ENCODE assay signal across 8 mouse cellular contexts in genomic region chr7:28953476-28954376, GRCm38 (mm10). TPM values are rescaled to one million over a fixed set of nuclear protein-coding genes. Genes with fewer than 3 reads are reported as not detected.
DNase-seq lines count a peak whose midpoint lies in the region; ATAC-seq and TF ChIP-seq lines count a peak whose summit lies in the region.

No protein-coding gene starts in this region.

- TF ChIP-seq EP300 in liver, embryonic 14.5 days (IDR thresholded peaks at IDR 0.05; ENCODE audit: low read depth) = peak; percentile 83

- H3K9ac ChIP-seq in forebrain, embryonic 11.5 days (ENCODE audit: low read length) = no peak overlapping the region
- H3K9ac ChIP-seq in liver, embryonic 14.5 days (replicated peaks) = peak overlapping the region; percentile 42

- H3K36me3 ChIP-seq in megakaryocyte, embryonic 14.5 days (replicated peaks; ENCODE audit: low read length) = peaks cover 72% of the 10 kb centered on the region
- H3K36me3 ChIP-seq in forebrain, embryonic 11.5 days (ENCODE audit: control insufficient read depth, insufficient read depth, low read length) = no peaks in the 10 kb centered on the region
- peaks cover 21% of the 10 kb centered on the region for H3K36me3 ChIP-seq in liver, embryonic 14.5 days (replicated peaks; ENCODE audit: control insufficient read depth, insufficient read depth, low read depth)

- TF ChIP-seq CTCF in liver, embryonic 14.5 days (IDR thresholded peaks at IDR 0.05; ENCODE audit: low read depth) = no peak

- peaks cover 100% of the 10 kb centered on the region for H3K4me1 ChIP-seq in megakaryocyte, embryonic 14.5 days
- H3K4me1 ChIP-seq in forebrain, embryonic 11.5 days (replicated peaks; ENCODE audit: control insufficient read depth, insufficient read depth, low read length) = peaks cover 17% of the 10 kb centered on the region
- peaks cover 52 to 70% of the 10 kb centered on the region in 2 experiments for H3K4me1 ChIP-seq in liver, embryonic 14.5 days (replicated peaks; ENCODE audit: control insufficient read depth in 2 of 2, insufficient read depth in 2 of 2, low read length in 1 of 2)

- no peaks in the 10 kb centered on the region for H3K9me3 ChIP-seq in megakaryocyte, embryonic 14.5 days
- no peaks in the 10 kb centered on the region for H3K9me3 ChIP-seq in forebrain, embryonic 11.5 days (ENCODE audit: control insufficient read depth, low read length)
- no peaks in the 10 kb centered on the region for H3K9me3 ChIP-seq in liver, embryonic 14.5 days (ENCODE audit: control insufficient read depth, low read length)

- no peaks in the 10 kb centered on the region for H3K27me3 ChIP-seq in megakaryocyte, embryonic 14.5 days (replicated peaks)
- no peaks in the 10 kb centered on the region for H3K27me3 ChIP-seq in forebrain, embryonic 11.5 days (ENCODE audit: control insufficient read depth, insufficient read depth, low read length)
- H3K27me3 ChIP-seq in liver, embryonic 14.5 days (ENCODE audit: control insufficient read depth, insufficient read depth, low read length) = no peaks in the 10 kb centered on the region

- 2% methylated on average over 2 of the region's 2 CpGs for WGBS in forebrain, embryonic 11.5 days
- WGBS in liver, embryonic 14.5 days (ENCODE audit: insufficient replicate concordance) = 13% methylated on average over 2 of the region's 2 CpGs

- peak overlapping the region; percentile 24; the same call in 1 of the 2 replicates for H3K4me2 ChIP-seq in forebrain, embryonic 11.5 days (ENCODE audit: low read depth, low read length, severe bottlenecking)
- peak overlapping the region; percentile 63 for H3K4me2 ChIP-seq in liver, embryonic 14.5 days (ENCODE audit: low read depth)

- H3K27ac ChIP-seq in forebrain, embryonic 11.5 days (ENCODE audit: low read depth, low read length) = peak overlapping the region; percentile 65
- peak overlapping the region; percentile 78 for H3K27ac ChIP-seq in liver, embryonic 14.5 days

- ATAC-seq in megakaryocyte, adult 5-6 weeks (ENCODE audit: poor library complexity, severe bottlenecking) = no peak
- ATAC-seq in forebrain, embryonic 11.5 days (replicated peaks; ENCODE audit: low FRiP score) = peak; percentile 86
- peak; percentile 93 for ATAC-seq in liver, embryonic 14.5 days (ENCODE audit: insufficient read depth)
- ATAC-seq in frontal cortex, adult (ENCODE audit: low TSS enrichment) = no peak

- peak; percentile 75 for DNase-seq in forebrain, embryonic 11.5 days (ENCODE audit: low spot score)
- peak; percentile 72 to 80 (median 74) for DNase-seq in liver, embryonic 14.5 days (ENCODE audit: low read depth in 3 of 3, low spot score in 3 of 3)
- DNase-seq in gastrocnemius, postnatal 10 days = no peak
- no peak for DNase-seq in cerebellum, adult 8-10 months
- no peak for DNase-seq in layer of hippocampus, adult 11-12 months (ENCODE audit: low spot score)

- H3K4me3 ChIP-seq in megakaryocyte, embryonic 14.5 days (replicated peaks) = peak overlapping the region; percentile 54
- H3K4me3 ChIP-seq in forebrain, embryonic 11.5 days (ENCODE audit: low read depth, low read length) = no peak overlapping the region
- peak overlapping the region in 1 of 2 experiments; percentile 35; a peak in 2 of 4 replicates for H3K4me3 ChIP-seq in liver, embryonic 14.5 days (ENCODE audit: insufficient read depth in 1 of 2, low read depth in 2 of 2, low read length in 2 of 2)

RNA-seq across cellular contexts. Expression of gene Actn4, which starts 8.4 kb away (rescaled TPM):
- polyA plus RNA-seq in megakaryocyte, embryonic 14.5 days (2012; ENCODE audit: insufficient read depth, low replicate concordance) = 517 and 590 TPM in 2 replicates
- total RNA-seq in megakaryocyte, adult 5-6 weeks (2015) = 82.5 and 87.8 TPM in 2 replicates
- 44.7 and 55.1 TPM in 2 replicates for total RNA-seq in megakaryocyte, adult 5-6 weeks (2017)
- polyA plus RNA-seq in forebrain, embryonic 11.5 days (2014; fragmentation: Nextera tagmentation; extraction: Ambion mirVana) = 182 and 199 TPM in 2 replicates
- polyA plus RNA-seq in liver, embryonic 14.5 days (2012; rRNA removed) = 80.4 and 86.2 TPM in 2 replicates
- polyA plus RNA-seq in liver, embryonic 14.5 days (2014; fragmentation: Nextera tagmentation; extraction: Ambion mirVana) = 94.5 and 105 TPM in 2 replicates
- 100 to 1,000 TPM in 1 of 2 experiments, 10 to 100 TPM in 1; 90.2 to 120 TPM for total RNA-seq in gastrocnemius, postnatal 10 days (2021)

RNA-seq across cellular contexts. Expression of gene Eif3k, which starts 27.9 kb away (rescaled TPM):
- 143 and 185 TPM in 2 replicates for polyA plus RNA-seq in megakaryocyte, embryonic 14.5 days (2012; ENCODE audit: insufficient read depth, low replicate concordance)
- 216 and 241 TPM in 2 replicates for total RNA-seq in megakaryocyte, adult 5-6 weeks (2015)
- 340 and 348 TPM in 2 replicates for total RNA-seq in megakaryocyte, adult 5-6 weeks (2017)
- polyA plus RNA-seq in forebrain, embryonic 11.5 days (2014; fragmentation: Nextera tagmentation; extraction: Ambion mirVana) = 341 and 343 TPM in 2 replicates
- polyA plus RNA-seq in liver, embryonic 14.5 days (2012; rRNA removed) = 281 and 283 TPM in 2 replicates
- 283 and 288 TPM in 2 replicates for polyA plus RNA-seq in liver, embryonic 14.5 days (2014; fragmentation: Nextera tagmentation; extraction: Ambion mirVana)
- 100 to 1,000 TPM; 169 to 174 TPM for total RNA-seq in gastrocnemius, postnatal 10 days (2021)

RNA-seq across cellular contexts. Expression of gene Map4k1, which starts 28.1 kb away (rescaled TPM):
- 270 and 353 TPM in 2 replicates for polyA plus RNA-seq in megakaryocyte, embryonic 14.5 days (2012; ENCODE audit: insufficient read depth, low replicate concordance)
- total RNA-seq in megakaryocyte, adult 5-6 weeks (2015) = 53.8 and 54.4 TPM in 2 replicates
- total RNA-seq in megakaryocyte, adult 5-6 weeks (2017) = 44.2 and 60.4 TPM in 2 replicates
- polyA plus RNA-seq in forebrain, embryonic 11.5 days (2014; fragmentation: Nextera tagmentation; extraction: Ambion mirVana) = 5.9 and 6.4 TPM in 2 replicates
- polyA plus RNA-seq in liver, embryonic 14.5 days (2012; rRNA removed) = 16.7 and 17.3 TPM in 2 replicates
- polyA plus RNA-seq in liver, embryonic 14.5 days (2014; fragmentation: Nextera tagmentation; extraction: Ambion mirVana) = 24.9 and 27.4 TPM in 2 replicates
- under 1 TPM; 0.66 to 0.93 TPM for total RNA-seq in gastrocnemius, postnatal 10 days (2021)

Comparison
In these comparisons a context has a peak if more than half of its experiments do, and no peak if none do; other contexts are left out.
1. ATAC-seq: peak in forebrain, embryonic 11.5 days (single experiment) and liver, embryonic 14.5 days (single experiment); none in megakaryocyte, adult 5-6 weeks (single experiment) and frontal cortex, adult (single experiment).
2. DNase-seq: peak in forebrain, embryonic 11.5 days (single experiment) and liver, embryonic 14.5 days (3 of 3); none in gastrocnemius, postnatal 10 days (single experiment), cerebellum, adult 8-10 months (single experiment) and layer of hippocampus, adult 11-12 months (single experiment).